Mouse (Mus musculus): Measurements from ENCODE around the gene Nupl1.
A peak's percentile ranks its signal among the peaks of the same experiment; 100 is the strongest.

Gene Nupl1

GRCm38 (mm10) chr14:60238551-60238950 is 12.7 kb downstream of the Nupl1 start:
- DNase-seq (ENCODE audit: low spot score) = no peak

GRCm38 (mm10) chr14:60219886-60220285 is 31.3 kb downstream of the Nupl1 start:
- no peak for DNase-seq (ENCODE audit: low spot score)

- no peak for DNase-seq (ENCODE audit: low spot score)
Measured at GRCm38 (mm10) chr14:60217616-60218015, 33.6 kb downstream of the Nupl1 start.

- DNase-seq (ENCODE audit: low spot score) = no peak
Measured at GRCm38 (mm10) chr14:60216125-60216524, 35.1 kb downstream of the Nupl1 start.

GRCm38 (mm10) chr14:60215000-60215399 is 36.2 kb downstream of the Nupl1 start:
- no peak for DNase-seq (ENCODE audit: low spot score)

- DNase-seq (ENCODE audit: low spot score) = no peak
Measured at GRCm38 (mm10) chr14:60214040-60214439, 37.2 kb downstream of the Nupl1 start.

GRCm38 (mm10) chr14:60209166-60209565 is 42.1 kb downstream of the Nupl1 start:
- no peak for DNase-seq (ENCODE audit: low spot score)

GRCm38 (mm10) chr14:60204993-60205392 is 46.2 kb downstream of the Nupl1 start:
- no peak for DNase-seq (ENCODE audit: low spot score)

GRCm38 (mm10) chr14:60196884-60197283 is 54.3 kb downstream of the Nupl1 start, which contains the start of gene Atp8a2:
TSS of gene Atp8a2 (minus strand) at chr14:60197179.
- no peak for DNase-seq (ENCODE audit: low spot score)

- no peak for DNase-seq (ENCODE audit: low spot score)
Measured at GRCm38 (mm10) chr14:60195999-60196398, 55.2 kb downstream of the Nupl1 start.

GRCm38 (mm10) chr14:60194606-60195005 is 56.6 kb downstream of the Nupl1 start:
- DNase-seq (ENCODE audit: low spot score) = no peak

- no peak for DNase-seq (ENCODE audit: low spot score)
Measured at GRCm38 (mm10) chr14:60189771-60190170, 61.5 kb downstream of the Nupl1 start.

- no peak for DNase-seq (ENCODE audit: low spot score)
Measured at GRCm38 (mm10) chr14:60188201-60188825, 62.9 kb downstream of the Nupl1 start.

- no peak for DNase-seq (ENCODE audit: low spot score)
Measured at GRCm38 (mm10) chr14:60181306-60181705, 69.9 kb downstream of the Nupl1 start.

- DNase-seq (ENCODE audit: low spot score) = no peak
Measured at GRCm38 (mm10) chr14:60178571-60178955, 72.7 kb downstream of the Nupl1 start.

GRCm38 (mm10) chr14:60177614-60178570 is 73.3 kb downstream of the Nupl1 start:
- DNase-seq (ENCODE audit: low spot score) = peak; percentile 21

- DNase-seq (ENCODE audit: low spot score) = peak; percentile 25
Measured at GRCm38 (mm10) chr14:60176891-60177613, 74.2 kb downstream of the Nupl1 start.

- DNase-seq (ENCODE audit: low spot score) = no peak
Measured at GRCm38 (mm10) chr14:60176469-60176890, 74.8 kb downstream of the Nupl1 start.

GRCm38 (mm10) chr14:60172286-60173055 is 78.8 kb downstream of the Nupl1 start:
- no peak for DNase-seq (ENCODE audit: low spot score)

GRCm38 (mm10) chr14:60170845-60171610 is 80.2 kb downstream of the Nupl1 start:
- DNase-seq (ENCODE audit: low spot score) = no peak

GRCm38 (mm10) chr14:60163367-60163766 is 87.9 kb downstream of the Nupl1 start:
- no peak for DNase-seq (ENCODE audit: low spot score)
